Mouse (Mus musculus): ENCODE measurements around the gene 5730596B20Rik. TPM values are rescaled to one million over a fixed set of nuclear protein-coding genes. Genes with fewer than 3 reads are reported as not detected.

5730596B20Rik gene
- polyA plus RNA-seq, 1 experiment from 2014 or later = 0.12 TPM

GRCm38 (mm10) chr6:52171938-52172337, 5.4 kb upstream of the 5730596B20Rik start:
- H3K4me3 ChIP-seq = peak overlapping the region; percentile 78
- H3K36me3 ChIP-seq (replicated peaks) = no peaks in the 10 kb centered on the region
- DNase-seq (ENCODE audit: low spot score) = peak; percentile 30
- no peaks in the 10 kb centered on the region for H3K9me3 ChIP-seq
- WGBS = 2% methylated on average over 7 of the region's 7 CpGs
- H3K27me3 ChIP-seq (replicated peaks; ENCODE audit: low read depth, poor library complexity, severe bottlenecking) = peaks cover 100% of the 10 kb centered on the region
- H3K27ac ChIP-seq (replicated peaks) = peak overlapping the region; percentile 75
- peaks cover 40% of the 10 kb centered on the region for H3K4me1 ChIP-seq

GRCm38 (mm10) chr6:52172501-52172900, 4.8 kb upstream of the 5730596B20Rik start:
- Histone ChIP-seq H3K27me3 (replicated peaks; ENCODE audit: low read depth, poor library complexity, severe bottlenecking) (peaks cover 100% of the 10 kb centered on the region), H3K4me3 (peak overlapping the region; percentile 78), H3K36me3 (replicated peaks) (no peaks in the 10 kb centered on the region), H3K9me3 (no peaks in the 10 kb centered on the region), H3K4me1 (peaks cover 40% of the 10 kb centered on the region), H3K27ac (replicated peaks) (peak overlapping the region; percentile 75)
- WGBS = under 1% methylated on average over 35 of the region's 35 CpGs
- DNase-seq (ENCODE audit: low spot score) = peak; percentile 89

- H3K27ac ChIP-seq (replicated peaks) = no peak overlapping the region
- WGBS = 2% methylated on average over 4 of the region's 4 CpGs
- DNase-seq (ENCODE audit: low spot score) = no peak
- peaks cover 40% of the 10 kb centered on the region for H3K4me1 ChIP-seq
- no peaks in the 10 kb centered on the region for H3K9me3 ChIP-seq
- H3K4me3 ChIP-seq = peak overlapping the region; percentile 78
- no peaks in the 10 kb centered on the region for H3K36me3 ChIP-seq (replicated peaks)
- H3K27me3 ChIP-seq (replicated peaks; ENCODE audit: low read depth, poor library complexity, severe bottlenecking) = peaks cover 100% of the 10 kb centered on the region
Measured at GRCm38 (mm10) chr6:52173648-52174047, 3.6 kb upstream of the 5730596B20Rik start.

- H3K27ac ChIP-seq (replicated peaks) = peak overlapping the region; percentile 51; the same call in 1 of the 2 replicates
- H3K4me1 ChIP-seq = peaks cover 35% of the 10 kb centered on the region
- no peaks in the 10 kb centered on the region for H3K9me3 ChIP-seq
- DNase-seq (ENCODE audit: low spot score) = peak; percentile 61
- H3K36me3 ChIP-seq (replicated peaks) = no peaks in the 10 kb centered on the region
- peak overlapping the region; percentile 46 for H3K4me3 ChIP-seq
- peaks cover 100% of the 10 kb centered on the region for H3K27me3 ChIP-seq (replicated peaks; ENCODE audit: low read depth, poor library complexity, severe bottlenecking)
- WGBS = under 1% methylated on average over 41 of the region's 41 CpGs
Measured at GRCm38 (mm10) chr6:52174968-52175751, 2.1 kb upstream of the 5730596B20Rik start.

GRCm38 (mm10) chr6:52175864-52176263, 1.4 kb upstream of the 5730596B20Rik start:
- 1% methylated on average over 24 of the region's 35 CpGs for WGBS
- H3K27ac ChIP-seq (replicated peaks) = peak overlapping the region; percentile 51; the same call in 1 of the 2 replicates
- H3K9me3 ChIP-seq = no peaks in the 10 kb centered on the region
- H3K36me3 ChIP-seq (replicated peaks) = no peaks in the 10 kb centered on the region
- DNase-seq (ENCODE audit: low spot score) = peak; percentile 55
- peak overlapping the region; percentile 46 for H3K4me3 ChIP-seq
- peaks cover 100% of the 10 kb centered on the region for H3K27me3 ChIP-seq (replicated peaks; ENCODE audit: low read depth, poor library complexity, severe bottlenecking)
- H3K4me1 ChIP-seq = peaks cover 28% of the 10 kb centered on the region

GRCm38 (mm10) chr6:52176391-52176790, 907 bp upstream of the 5730596B20Rik start:
- Histone ChIP-seq H3K27me3 (replicated peaks; ENCODE audit: low read depth, poor library complexity, severe bottlenecking) (peaks cover 100% of the 10 kb centered on the region), H3K4me1 (peaks cover 23% of the 10 kb centered on the region), H3K27ac (replicated peaks) (peak overlapping the region; percentile 73; the same call in 1 of the 2 replicates), H3K4me3 (peak overlapping the region; percentile 46), H3K36me3 (replicated peaks) (no peaks in the 10 kb centered on the region), H3K9me3 (no peaks in the 10 kb centered on the region)
- WGBS = under 1% methylated on average over 6 of the region's 6 CpGs
- peak; percentile 38 for DNase-seq (ENCODE audit: low spot score)

- Histone ChIP-seq H3K27me3 (replicated peaks; ENCODE audit: low read depth, poor library complexity, severe bottlenecking) (peaks cover 100% of the 10 kb centered on the region), H3K4me1 (peaks cover 9% of the 10 kb centered on the region), H3K4me3 (peak overlapping the region; percentile 46), H3K36me3 (replicated peaks) (no peaks in the 10 kb centered on the region), H3K9me3 (no peaks in the 10 kb centered on the region), H3K27ac (replicated peaks) (peak overlapping the region; percentile 73; the same call in 1 of the 2 replicates)
- DNase-seq (ENCODE audit: low spot score) = peak; percentile 53
- 1% methylated on average over 9 of the region's 9 CpGs for WGBS
Measured at GRCm38 (mm10) chr6:52177806-52178205, 508 bp downstream of the 5730596B20Rik start.

GRCm38 (mm10) chr6:52178918-52179665, 1.8 kb downstream of the 5730596B20Rik start:
- Histone ChIP-seq H3K4me1 (peaks cover 7% of the 10 kb centered on the region), H3K9me3 (no peaks in the 10 kb centered on the region), H3K4me3 (peak overlapping the region; percentile 46), H3K36me3 (replicated peaks) (no peaks in the 10 kb centered on the region), H3K27me3 (replicated peaks; ENCODE audit: low read depth, poor library complexity, severe bottlenecking) (peaks cover 100% of the 10 kb centered on the region), H3K27ac (replicated peaks) (0 out of 2 replicates have a peak overlapping the region, but pooled peaks have one; percentile 41)
- WGBS = under 1% methylated on average over 4 of the region's 4 CpGs
- DNase-seq (ENCODE audit: low spot score) = peak; percentile 49

GRCm38 (mm10) chr6:52179690-52180089, 2.4 kb downstream of the 5730596B20Rik start:
- peak overlapping the region; percentile 46 for H3K4me3 ChIP-seq
- H3K27me3 ChIP-seq (replicated peaks; ENCODE audit: low read depth, poor library complexity, severe bottlenecking) = peaks cover 100% of the 10 kb centered on the region
- H3K9me3 ChIP-seq = no peaks in the 10 kb centered on the region
- WGBS = under 1% methylated on average over 10 of the region's 10 CpGs
- H3K27ac ChIP-seq (replicated peaks) = 0 out of 2 replicates have a peak overlapping the region, but pooled peaks have one; percentile 1
- peaks cover 7% of the 10 kb centered on the region for H3K4me1 ChIP-seq
- no peak for DNase-seq (ENCODE audit: low spot score)
- no peaks in the 10 kb centered on the region for H3K36me3 ChIP-seq (replicated peaks)

GRCm38 (mm10) chr6:52180213-52180710, 3.0 kb downstream of the 5730596B20Rik start:
- peaks cover 100% of the 10 kb centered on the region for H3K27me3 ChIP-seq (replicated peaks; ENCODE audit: low read depth, poor library complexity, severe bottlenecking)
- no peaks in the 10 kb centered on the region for H3K36me3 ChIP-seq (replicated peaks)
- WGBS = 2% methylated on average over 11 of the region's 11 CpGs
- no peak overlapping the region for H3K27ac ChIP-seq (replicated peaks)
- no peak for DNase-seq (ENCODE audit: low spot score)
- no peaks in the 10 kb centered on the region for H3K9me3 ChIP-seq
- no peak overlapping the region; the same call in 1 of the 2 replicates for H3K4me3 ChIP-seq
- peaks cover 7% of the 10 kb centered on the region for H3K4me1 ChIP-seq

- Histone ChIP-seq H3K36me3 (replicated peaks) (no peaks in the 10 kb centered on the region), H3K27ac (replicated peaks) (no peak overlapping the region), H3K27me3 (replicated peaks; ENCODE audit: low read depth, poor library complexity, severe bottlenecking) (peaks cover 100% of the 10 kb centered on the region), H3K4me3 (no peak overlapping the region), H3K4me1 (peaks cover 3% of the 10 kb centered on the region), H3K9me3 (no peaks in the 10 kb centered on the region)
- WGBS = 3% methylated on average over 3 of the region's 3 CpGs
- DNase-seq (ENCODE audit: low spot score) = no peak
Measured at GRCm38 (mm10) chr6:52180726-52181125, 3.4 kb downstream of the 5730596B20Rik start.

GRCm38 (mm10) chr6:52182030-52182429, 4.7 kb downstream of the 5730596B20Rik start:
- no peak overlapping the region for H3K4me3 ChIP-seq
- H3K36me3 ChIP-seq (replicated peaks) = no peaks in the 10 kb centered on the region
- no peak overlapping the region for H3K27ac ChIP-seq (replicated peaks)
- WGBS = 11% methylated on average over 2 of the region's 2 CpGs
- no peaks in the 10 kb centered on the region for H3K9me3 ChIP-seq
- peaks cover 100% of the 10 kb centered on the region for H3K27me3 ChIP-seq (replicated peaks; ENCODE audit: low read depth, poor library complexity, severe bottlenecking)
- no peak for DNase-seq (ENCODE audit: low spot score)
- H3K4me1 ChIP-seq = no peaks in the 10 kb centered on the region
